Mouse (Mus musculus) megakaryocyte, embryonic 14.5 days (primary cell): Measurements from ENCODE around the gene 9430097D07Rik.

Experiments
- FLI1 ChIP-seq: IDR thresholded peaks from 2 replicates; pipeline ENCODE4 v1.6.1; 2012; ENCODE audit warnings: low read length, inconsistent platforms, mixed read lengths
- GATA1 ChIP-seq: IDR thresholded peaks from 3 replicates; pipeline ENCODE4 v1.6.1; 2012; ENCODE audit warnings: mixed read lengths, low read length, inconsistent platforms, borderline replicate concordance

DNA sequence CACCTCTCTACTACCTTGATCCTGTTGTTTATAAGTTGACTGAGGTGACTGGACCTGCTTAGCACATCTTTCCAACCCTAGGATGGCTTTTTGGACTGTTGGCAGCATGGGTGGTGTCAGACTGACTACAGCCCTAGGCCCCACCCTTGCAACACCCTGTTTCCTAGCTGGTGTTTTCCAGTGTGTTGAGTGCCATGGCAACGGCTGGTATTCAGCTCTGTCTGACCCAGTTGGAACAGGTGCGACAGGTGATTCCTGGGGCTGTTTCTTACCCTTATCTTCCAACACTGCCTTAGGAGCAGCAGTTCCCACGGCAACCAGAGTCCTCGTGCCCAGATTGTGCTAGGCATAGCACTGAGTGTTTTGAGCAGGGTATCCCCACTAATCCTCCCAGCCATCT is 37.0 kb downstream of the 9430097D07Rik start:
- TF ChIP-seq GATA1 = no peak
- TF ChIP-seq FLI1 = no peak
